Mouse (Mus musculus): ENCODE measurements around the gene Ptprs. TPM values are rescaled to one million over a fixed set of nuclear protein-coding genes. Genes with fewer than 3 reads are reported as not detected.

The Ptprs gene
- polyA plus RNA-seq, 1 experiment from 2014 or later: 174 TPM

DNA sequence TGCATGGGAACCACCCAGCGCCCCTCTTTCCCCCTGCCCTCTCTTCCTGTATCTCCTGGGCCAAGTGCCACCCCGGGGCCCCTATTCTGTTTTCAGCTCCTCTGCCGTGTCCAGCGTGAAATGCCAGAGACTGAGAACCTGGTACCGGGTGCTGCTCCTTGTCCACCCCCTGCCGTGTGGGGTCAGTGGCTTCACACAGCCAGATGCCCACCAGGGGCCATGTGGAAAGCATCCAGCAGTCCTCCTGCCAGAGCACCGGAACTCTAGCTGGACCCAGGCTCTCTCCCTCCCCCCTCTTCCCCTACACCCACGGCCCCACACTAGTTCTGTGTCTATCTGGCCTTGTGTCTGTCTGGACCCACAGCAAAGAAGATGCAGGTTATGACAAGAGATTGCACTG lies 68.9 kb downstream of the Ptprs start:
- no peaks in the 10 kb centered on the region for H3K27me3 ChIP-seq (ENCODE audit: control insufficient read depth, insufficient read depth, low read length)
- H3K9ac ChIP-seq (ENCODE audit: low read length): peak overlapping the region; percentile 18; the same call in 1 of the 2 replicates
- H3K9me3 ChIP-seq (ENCODE audit: control insufficient read depth, low read length): no peaks in the 10 kb centered on the region
- DNase-seq (ENCODE audit: low spot score): no peak
- H3K4me2 ChIP-seq (ENCODE audit: low read depth): no peak overlapping the region
- H3K4me3 ChIP-seq (ENCODE audit: low read depth, low read length): no peak overlapping the region
- peaks cover 4% of the 10 kb centered on the region; the same call in 1 of the 2 replicates for H3K4me1 ChIP-seq (ENCODE audit: control insufficient read depth, insufficient read depth, low read length)
- ATAC-seq (ENCODE audit: insufficient read depth, low FRiP score, low TSS enrichment): no peak
- WGBS: 58% methylated on average over 8 of the region's 8 CpGs
- H3K27ac ChIP-seq (ENCODE audit: low read depth, low read length): peak overlapping the region; percentile 64
- H3K36me3 ChIP-seq (ENCODE audit: control insufficient read depth, insufficient read depth, low read length): peaks cover 17% of the 10 kb centered on the region

DNA sequence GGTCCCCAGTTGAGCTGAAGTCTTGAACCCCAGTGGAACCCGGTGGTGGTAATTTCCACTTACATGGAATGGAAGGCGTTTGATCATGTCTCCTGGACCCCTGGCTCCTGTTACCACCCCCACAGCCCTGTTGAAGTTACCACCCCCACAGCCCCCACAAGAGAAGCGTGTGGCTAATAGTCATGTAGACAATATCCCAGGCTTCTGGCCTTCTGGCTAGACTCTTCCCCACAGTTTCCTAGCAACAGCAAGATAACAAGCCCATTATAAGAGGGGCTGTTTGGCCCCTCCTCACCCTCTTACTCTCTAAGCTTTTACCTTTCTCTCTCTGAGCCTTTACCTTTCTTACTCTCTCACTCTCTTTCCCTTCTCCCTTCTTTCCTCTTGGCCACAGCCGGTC lies 69.4 kb downstream of the Ptprs start:
- peaks cover 17% of the 10 kb centered on the region for H3K36me3 ChIP-seq (ENCODE audit: control insufficient read depth, insufficient read depth, low read length)
- peaks cover 4% of the 10 kb centered on the region; the same call in 1 of the 2 replicates for H3K4me1 ChIP-seq (ENCODE audit: control insufficient read depth, insufficient read depth, low read length)
- WGBS: 71% methylated on average over 4 of the region's 4 CpGs
- no peaks in the 10 kb centered on the region for H3K9me3 ChIP-seq (ENCODE audit: control insufficient read depth, low read length)
- ATAC-seq (ENCODE audit: insufficient read depth, low FRiP score, low TSS enrichment) (no peak), DNase-seq (ENCODE audit: low spot score) (no peak)
- no peak overlapping the region for H3K27ac ChIP-seq (ENCODE audit: low read depth, low read length)
- H3K4me2 ChIP-seq (ENCODE audit: low read depth): no peak overlapping the region
- no peak overlapping the region for H3K9ac ChIP-seq (ENCODE audit: low read length)
- H3K4me3 ChIP-seq (ENCODE audit: low read depth, low read length): no peak overlapping the region
- no peaks in the 10 kb centered on the region for H3K27me3 ChIP-seq (ENCODE audit: control insufficient read depth, insufficient read depth, low read length)

DNA sequence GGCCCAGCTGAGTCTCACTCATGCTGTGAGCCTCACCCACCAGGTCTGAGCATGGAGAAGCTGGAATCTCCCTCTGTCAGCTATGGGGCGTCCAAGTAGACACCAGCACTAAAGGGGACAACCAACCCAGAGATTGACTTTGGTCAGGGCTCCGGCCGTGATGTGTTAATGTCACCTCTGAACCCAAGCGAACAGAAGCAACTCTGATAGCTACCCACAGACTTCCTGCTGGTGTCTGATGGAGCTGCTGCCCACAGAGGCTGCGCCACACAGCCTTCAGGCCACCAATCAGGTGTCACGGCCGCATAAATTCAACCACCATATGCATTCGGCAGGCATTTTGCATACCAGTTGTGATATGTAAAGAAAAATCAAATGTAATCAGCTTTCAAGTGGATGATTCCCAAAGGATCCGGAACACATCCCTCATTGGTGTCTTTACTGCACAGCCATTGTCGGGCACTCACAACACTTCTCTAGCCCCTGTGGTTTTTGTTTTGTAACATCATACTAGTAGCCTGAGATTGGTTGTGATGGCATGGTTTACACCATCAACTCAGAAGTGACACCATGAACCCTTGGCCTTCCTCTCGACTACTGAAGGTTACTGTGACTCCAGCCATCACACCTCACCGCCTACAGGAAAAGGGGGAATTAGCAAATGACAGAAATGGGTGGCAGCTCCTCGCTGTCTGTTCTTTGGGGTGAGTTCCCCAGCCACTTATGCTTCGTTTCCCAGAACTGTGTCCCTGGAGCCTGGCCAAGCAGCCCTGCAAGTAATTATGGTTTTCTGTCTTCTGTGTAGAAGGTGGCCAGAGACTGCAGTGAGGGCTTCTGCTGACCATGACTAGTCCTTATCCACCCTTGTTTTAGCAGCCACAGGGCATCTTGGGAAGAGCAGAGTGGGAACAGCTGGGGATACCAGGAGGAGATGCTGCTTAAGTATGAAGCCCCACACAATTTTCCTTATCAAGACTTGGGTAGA lies 70.1 kb downstream of the Ptprs start:
- no peaks in the 10 kb centered on the region for H3K27me3 ChIP-seq (ENCODE audit: control insufficient read depth, insufficient read depth, low read length)
- H3K9me3 ChIP-seq (ENCODE audit: control insufficient read depth, low read length): no peaks in the 10 kb centered on the region
- no peak for DNase-seq (ENCODE audit: low spot score)
- peaks cover 4% of the 10 kb centered on the region; the same call in 1 of the 2 replicates for H3K4me1 ChIP-seq (ENCODE audit: control insufficient read depth, insufficient read depth, low read length)
- H3K4me3 ChIP-seq (ENCODE audit: low read depth, low read length): no peak overlapping the region
- H3K27ac ChIP-seq (ENCODE audit: low read depth, low read length): no peak overlapping the region
- H3K9ac ChIP-seq (ENCODE audit: low read length): no peak overlapping the region
- H3K36me3 ChIP-seq (ENCODE audit: control insufficient read depth, insufficient read depth, low read length): peaks cover 14% of the 10 kb centered on the region
- WGBS: 87% methylated on average over 14 of the region's 14 CpGs
- ATAC-seq (ENCODE audit: insufficient read depth, low FRiP score, low TSS enrichment): no peak
- no peak overlapping the region for H3K4me2 ChIP-seq (ENCODE audit: low read depth)

DNA sequence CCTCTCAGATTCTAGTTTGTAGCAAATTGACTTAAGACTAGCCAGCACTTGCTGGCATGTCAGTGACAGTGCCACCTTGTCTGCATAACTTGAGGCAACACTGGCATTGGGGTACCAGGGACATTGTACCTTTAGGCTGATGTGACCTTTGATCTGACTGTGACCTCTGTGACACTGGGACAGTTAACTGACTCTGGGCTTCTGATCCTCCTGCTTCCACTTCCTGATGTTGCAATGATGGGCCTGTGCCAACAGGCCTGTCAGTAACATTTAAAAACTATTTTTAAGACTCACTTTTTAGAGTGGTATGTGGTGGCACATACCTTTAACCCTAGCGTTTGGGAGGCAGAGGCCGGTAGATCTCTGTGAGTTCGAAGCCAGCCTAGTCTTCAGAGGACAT lies 70.9 kb downstream of the Ptprs start:
- ATAC-seq (ENCODE audit: insufficient read depth, low FRiP score, low TSS enrichment) (no peak), DNase-seq (ENCODE audit: low spot score) (no peak)
- Histone ChIP-seq H3K9me3 (ENCODE audit: control insufficient read depth, low read length) (no peaks in the 10 kb centered on the region), H3K27ac (ENCODE audit: low read depth, low read length) (no peak overlapping the region), H3K27me3 (ENCODE audit: control insufficient read depth, insufficient read depth, low read length) (no peaks in the 10 kb centered on the region), H3K4me1 (ENCODE audit: control insufficient read depth, insufficient read depth, low read length) (peaks cover 4% of the 10 kb centered on the region; the same call in 1 of the 2 replicates), H3K4me2 (ENCODE audit: low read depth) (no peak overlapping the region), H3K4me3 (ENCODE audit: low read depth, low read length) (no peak overlapping the region), H3K9ac (ENCODE audit: low read length) (no peak overlapping the region), H3K36me3 (ENCODE audit: control insufficient read depth, insufficient read depth, low read length) (peaks cover 13% of the 10 kb centered on the region)
- WGBS: 89% methylated on average over 3 of the region's 3 CpGs

DNA sequence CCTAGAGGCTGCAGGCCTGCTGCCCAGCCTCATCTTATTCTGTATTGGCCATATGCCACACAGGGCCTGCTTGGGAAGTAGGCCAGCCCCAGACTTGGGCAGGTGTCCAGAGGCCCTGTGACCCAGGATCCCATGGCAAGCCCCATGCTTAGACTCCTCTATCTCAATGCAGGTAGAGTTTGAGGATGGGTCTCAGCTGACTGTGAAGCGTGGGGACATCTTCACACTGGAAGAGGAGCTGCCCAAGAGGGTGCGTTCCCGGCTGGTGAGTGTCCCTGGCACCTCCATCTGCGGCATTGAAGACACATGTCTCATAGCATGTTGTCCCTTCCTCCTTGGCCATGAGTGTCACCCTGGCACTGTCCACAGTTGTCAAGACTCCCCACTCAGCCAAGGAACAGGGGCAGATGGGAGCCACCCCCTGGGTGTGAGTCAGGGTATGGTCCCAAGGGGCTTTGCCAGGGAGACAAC lies 75.2 kb downstream of the Ptprs start:
- H3K27ac ChIP-seq (ENCODE audit: low read depth, low read length): no peak overlapping the region
- H3K9ac ChIP-seq (ENCODE audit: low read length): no peak overlapping the region
- H3K4me1 ChIP-seq (ENCODE audit: control insufficient read depth, insufficient read depth, low read length): no peaks in the 10 kb centered on the region
- ATAC-seq (ENCODE audit: insufficient read depth, low FRiP score, low TSS enrichment) (no peak), DNase-seq (ENCODE audit: low spot score) (no peak)
- WGBS: 95% methylated on average over 4 of the region's 4 CpGs
- H3K27me3 ChIP-seq (ENCODE audit: control insufficient read depth, insufficient read depth, low read length): no peaks in the 10 kb centered on the region
- H3K4me2 ChIP-seq (ENCODE audit: low read depth): no peak overlapping the region
- H3K9me3 ChIP-seq (ENCODE audit: control insufficient read depth, low read length): no peaks in the 10 kb centered on the region
- H3K36me3 ChIP-seq (ENCODE audit: control insufficient read depth, insufficient read depth, low read length): peaks cover 26% of the 10 kb centered on the region
- H3K4me3 ChIP-seq (ENCODE audit: low read depth, low read length): no peak overlapping the region

DNA sequence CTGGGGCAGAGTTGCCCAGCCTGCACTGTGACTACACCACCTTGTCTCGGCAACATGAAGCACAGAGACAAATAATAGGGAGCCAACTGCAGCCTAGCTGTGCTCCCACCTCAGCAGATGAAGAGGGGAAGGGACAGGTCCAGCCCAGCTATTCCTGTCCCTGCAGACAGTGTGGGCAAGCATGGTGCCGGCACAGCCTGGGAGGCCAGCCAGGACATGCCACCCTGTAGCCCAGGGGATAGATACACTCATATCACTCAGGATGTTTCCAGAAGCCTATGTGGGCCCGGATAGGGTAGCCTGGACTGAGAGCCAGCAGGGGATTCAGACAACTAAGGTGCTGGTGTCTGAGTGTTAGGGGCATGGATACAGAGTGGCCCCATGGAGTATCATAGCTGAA lies 76.1 kb downstream of the Ptprs start:
- Histone ChIP-seq H3K27ac (ENCODE audit: low read depth, low read length) (no peak overlapping the region), H3K4me1 (ENCODE audit: control insufficient read depth, insufficient read depth, low read length) (no peaks in the 10 kb centered on the region), H3K9ac (ENCODE audit: low read length) (no peak overlapping the region), H3K9me3 (ENCODE audit: control insufficient read depth, low read length) (no peaks in the 10 kb centered on the region), H3K4me2 (ENCODE audit: low read depth) (no peak overlapping the region), H3K36me3 (ENCODE audit: control insufficient read depth, insufficient read depth, low read length) (peaks cover 25% of the 10 kb centered on the region), H3K27me3 (ENCODE audit: control insufficient read depth, insufficient read depth, low read length) (no peaks in the 10 kb centered on the region), H3K4me3 (ENCODE audit: low read depth, low read length) (no peak overlapping the region)
- ATAC-seq (ENCODE audit: insufficient read depth, low FRiP score, low TSS enrichment): no peak
- no peak for DNase-seq (ENCODE audit: low spot score)
- 94% methylated on average over 3 of the region's 3 CpGs for WGBS

DNA sequence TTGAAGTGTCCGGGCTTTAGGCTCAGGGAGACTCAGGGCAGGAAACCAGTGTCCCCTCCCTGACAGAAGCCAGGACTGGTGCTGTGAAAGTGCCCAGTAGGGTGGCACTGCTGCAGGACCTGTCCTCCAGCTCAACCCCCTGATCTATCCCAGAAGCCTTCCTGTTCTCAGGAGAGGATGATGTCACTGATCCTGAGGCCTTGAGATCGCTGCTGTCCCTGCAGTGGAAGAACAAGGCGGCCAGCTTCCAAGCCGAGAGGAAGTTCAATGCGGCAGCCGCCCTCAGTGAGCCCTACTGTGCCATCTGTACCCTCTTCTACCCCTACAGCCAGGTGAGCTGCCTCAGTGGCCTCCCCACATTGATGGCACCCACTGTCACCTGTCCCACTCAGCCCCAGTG lies 80.2 kb downstream of the Ptprs start:
- Histone ChIP-seq H3K4me2 (ENCODE audit: low read depth) (no peak overlapping the region), H3K36me3 (ENCODE audit: control insufficient read depth, insufficient read depth, low read length) (peaks cover 21% of the 10 kb centered on the region), H3K9ac (ENCODE audit: low read length) (no peak overlapping the region), H3K4me1 (ENCODE audit: control insufficient read depth, insufficient read depth, low read length) (no peaks in the 10 kb centered on the region), H3K27me3 (ENCODE audit: control insufficient read depth, insufficient read depth, low read length) (no peaks in the 10 kb centered on the region), H3K9me3 (ENCODE audit: control insufficient read depth, low read length) (no peaks in the 10 kb centered on the region), H3K4me3 (ENCODE audit: low read depth, low read length) (no peak overlapping the region), H3K27ac (ENCODE audit: low read depth, low read length) (no peak overlapping the region)
- DNase-seq (ENCODE audit: low spot score) (no peak), ATAC-seq (ENCODE audit: insufficient read depth, low FRiP score, low TSS enrichment) (no peak)
- 88% methylated on average over 6 of the region's 6 CpGs for WGBS

DNA sequence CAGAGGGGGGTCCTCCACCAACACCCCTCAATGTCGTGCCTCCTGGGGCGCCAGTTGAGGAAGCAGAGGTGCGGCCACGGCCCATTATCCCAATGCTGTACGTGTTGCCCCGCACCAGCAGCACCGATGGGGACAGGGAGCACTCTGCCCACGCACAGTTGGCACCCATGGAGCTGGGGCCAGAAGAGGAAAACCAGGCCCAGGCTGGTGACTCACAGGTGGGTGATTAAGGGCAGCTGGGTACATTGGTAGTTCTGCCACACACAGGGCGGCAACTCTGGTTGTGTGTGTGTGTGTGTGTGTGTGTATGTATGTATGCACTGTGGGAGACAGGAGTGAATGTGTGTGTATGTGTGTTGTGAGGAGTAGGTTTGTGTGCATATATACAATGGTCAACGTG lies 82.4 kb downstream of the Ptprs start:
- H3K4me3 ChIP-seq (ENCODE audit: low read depth, low read length): no peak overlapping the region
- H3K4me2 ChIP-seq (ENCODE audit: low read depth): no peak overlapping the region
- no peaks in the 10 kb centered on the region for H3K4me1 ChIP-seq (ENCODE audit: control insufficient read depth, insufficient read depth, low read length)
- 96% methylated on average over 10 of the region's 10 CpGs for WGBS
- peaks cover 20% of the 10 kb centered on the region for H3K36me3 ChIP-seq (ENCODE audit: control insufficient read depth, insufficient read depth, low read length)
- no peak overlapping the region for H3K9ac ChIP-seq (ENCODE audit: low read length)
- no peak overlapping the region for H3K27ac ChIP-seq (ENCODE audit: low read depth, low read length)
- no peak for DNase-seq (ENCODE audit: low spot score)
- no peaks in the 10 kb centered on the region for H3K9me3 ChIP-seq (ENCODE audit: control insufficient read depth, low read length)
- no peaks in the 10 kb centered on the region for H3K27me3 ChIP-seq (ENCODE audit: control insufficient read depth, insufficient read depth, low read length)
- no peak for ATAC-seq (ENCODE audit: insufficient read depth, low FRiP score, low TSS enrichment)

DNA sequence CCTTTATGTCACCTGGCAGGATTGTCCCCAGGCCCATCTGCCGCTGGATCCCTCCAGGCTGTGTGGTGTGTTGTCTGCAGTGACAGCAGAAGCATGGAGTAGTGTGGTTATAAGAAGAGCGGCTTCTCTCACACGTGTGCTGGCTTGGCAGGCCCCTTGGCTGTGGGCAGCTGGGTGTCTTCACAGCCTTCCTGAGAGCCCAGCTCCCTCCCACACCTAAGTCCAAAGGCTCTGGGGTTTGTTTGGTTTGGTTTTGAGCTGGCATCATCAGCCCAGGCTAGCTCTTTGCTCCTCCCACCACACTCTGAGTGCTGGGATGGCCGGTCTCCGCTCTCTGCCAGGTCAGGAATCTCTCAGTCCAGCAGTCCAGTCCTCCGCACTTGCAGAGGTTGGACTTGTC lies 83.0 kb downstream of the Ptprs start:
- Histone ChIP-seq H3K4me1 (ENCODE audit: control insufficient read depth, insufficient read depth, low read length) (no peaks in the 10 kb centered on the region), H3K9ac (ENCODE audit: low read length) (no peak overlapping the region), H3K9me3 (ENCODE audit: control insufficient read depth, low read length) (no peaks in the 10 kb centered on the region), H3K4me3 (ENCODE audit: low read depth, low read length) (no peak overlapping the region), H3K27ac (ENCODE audit: low read depth, low read length) (no peak overlapping the region), H3K36me3 (ENCODE audit: control insufficient read depth, insufficient read depth, low read length) (peaks cover 20% of the 10 kb centered on the region), H3K27me3 (ENCODE audit: control insufficient read depth, insufficient read depth, low read length) (no peaks in the 10 kb centered on the region), H3K4me2 (ENCODE audit: low read depth) (no peak overlapping the region)
- no peak for ATAC-seq (ENCODE audit: insufficient read depth, low FRiP score, low TSS enrichment)
- no peak for DNase-seq (ENCODE audit: low spot score)
- WGBS: 87% methylated on average over 6 of the region's 6 CpGs

Measured in neural tube, embryonic 11.5 days (tissue).